Mouse (Mus musculus): Measurements from ENCODE around the gene Adgrv1.
"Not testable (repeated sequence)": the region's sequence is repeated elsewhere in the genome, so short reads cannot be mapped to it uniquely, and the experiment has no call there.

Gene Adgrv1

GRCm38 (mm10) chr13:81332018-81332417, 300.9 kb downstream of the Adgrv1 start:
- no peak for DNase-seq (ENCODE audit: low read depth)

GRCm38 (mm10) chr13:81329762-81330161, 303.2 kb downstream of the Adgrv1 start:
- DNase-seq (ENCODE audit: low read depth) = no peak

GRCm38 (mm10) chr13:81328181-81328580, 304.8 kb downstream of the Adgrv1 start:
- no peak for DNase-seq (ENCODE audit: low read depth)

GRCm38 (mm10) chr13:81325606-81326215, 307.2 kb downstream of the Adgrv1 start:
- no peak for DNase-seq (ENCODE audit: low read depth)

DNA sequence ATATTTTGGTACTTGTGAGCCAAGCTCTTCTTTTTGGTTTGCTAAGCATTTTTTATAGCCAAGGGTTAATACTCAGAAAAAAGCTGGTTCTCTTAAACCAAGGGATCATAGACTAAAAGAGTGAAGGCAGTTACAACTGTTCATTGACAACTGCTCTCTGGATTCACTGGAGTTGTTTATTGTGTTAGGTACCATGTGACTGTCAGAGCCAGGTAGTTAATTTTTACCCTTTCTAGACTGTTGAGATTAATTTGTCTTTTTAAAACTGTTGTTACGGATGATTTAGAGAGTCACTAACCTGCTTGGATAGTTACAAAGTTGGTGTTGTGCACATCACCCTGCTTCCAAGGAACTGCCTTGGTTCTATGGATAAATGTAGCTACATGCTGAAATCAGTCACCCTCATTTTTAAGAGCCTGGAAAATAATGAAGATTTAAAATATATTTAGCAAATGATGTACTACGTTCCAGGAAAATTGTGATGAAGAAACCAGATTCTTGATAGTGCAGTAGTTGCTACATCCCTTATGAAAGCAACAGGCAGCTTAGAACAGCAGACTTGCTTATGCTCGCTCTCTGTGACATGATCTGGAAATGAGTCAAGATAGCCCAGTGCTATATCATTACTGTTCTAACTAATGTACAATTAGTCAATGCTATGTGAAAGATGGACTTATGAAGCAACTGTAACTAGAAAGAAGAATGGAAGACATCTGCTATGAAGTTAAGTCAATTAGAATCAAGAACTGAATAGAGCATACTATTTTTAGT, 309.2 kb downstream of the Adgrv1 start:
- DNase-seq (ENCODE audit: low read depth) = no peak

- DNase-seq (ENCODE audit: low read depth) = no peak
Measured at GRCm38 (mm10) chr13:81316581-81316980, 316.4 kb downstream of the Adgrv1 start.

- peak; percentile 6 for DNase-seq (ENCODE audit: low read depth)
Measured at GRCm38 (mm10) chr13:81314306-81315120, 318.4 kb downstream of the Adgrv1 start.

DNA sequence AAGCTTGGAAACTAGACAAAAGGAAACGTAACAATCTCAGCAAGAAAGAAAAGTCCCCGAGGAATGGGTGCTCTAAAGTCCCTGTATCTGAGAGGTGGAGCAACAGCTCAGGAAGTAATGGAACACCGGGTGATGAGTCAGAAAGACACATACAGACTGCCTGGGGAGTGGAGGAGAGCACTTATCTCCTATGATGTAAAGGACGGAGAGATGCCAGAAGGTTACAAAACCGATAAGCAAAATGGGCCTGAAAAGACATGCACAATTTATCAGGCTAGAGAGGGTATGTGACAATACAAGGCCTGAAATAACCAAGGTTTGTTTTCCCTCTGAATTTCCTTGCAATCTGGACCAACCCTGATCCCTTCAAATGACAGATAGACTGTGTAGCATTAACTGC, 320.8 kb downstream of the Adgrv1 start:
- DNase-seq (ENCODE audit: low read depth) = no peak

DNA sequence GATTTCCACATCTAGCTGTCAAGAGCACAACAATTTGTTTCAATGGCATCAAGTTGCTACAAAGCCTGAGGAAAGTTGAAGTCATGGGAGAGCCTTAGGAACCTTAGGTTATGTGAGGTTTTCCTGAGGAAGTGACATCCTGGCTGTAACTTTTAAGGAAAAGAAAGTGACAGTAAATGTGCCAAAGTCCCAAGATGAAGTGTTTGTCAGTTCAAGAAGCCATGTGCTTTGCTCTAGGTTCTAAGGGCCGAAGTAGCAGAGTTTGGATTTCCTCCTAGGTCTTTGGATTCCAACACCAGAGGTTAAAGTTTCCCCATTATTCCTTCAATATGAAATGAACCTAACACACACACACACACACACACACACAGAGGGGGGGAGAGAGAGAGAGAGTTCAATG, 332.1 kb downstream of the Adgrv1 start:
- no peak for DNase-seq (ENCODE audit: low read depth)

DNA sequence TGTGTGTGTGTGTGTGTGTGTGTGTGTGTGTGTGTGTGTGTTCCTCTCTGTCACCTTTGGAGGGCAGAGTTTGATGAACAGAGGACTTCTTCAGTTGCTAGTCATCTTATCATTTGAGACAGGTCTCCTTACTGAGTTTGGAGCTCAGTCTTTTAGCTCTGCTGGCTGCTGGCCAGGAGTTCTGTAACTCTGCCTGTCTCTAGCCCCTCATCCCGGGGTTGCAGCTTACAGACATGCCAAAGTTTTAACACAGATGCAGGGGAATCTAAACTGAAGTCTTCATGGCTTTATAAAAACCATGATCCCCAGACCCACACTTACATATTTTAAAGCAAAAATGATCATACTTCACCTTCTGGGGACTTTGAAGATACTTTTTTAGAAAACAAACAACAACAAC, 338.8 kb downstream of the Adgrv1 start:
- no peak for DNase-seq (ENCODE audit: low read depth)

DNA sequence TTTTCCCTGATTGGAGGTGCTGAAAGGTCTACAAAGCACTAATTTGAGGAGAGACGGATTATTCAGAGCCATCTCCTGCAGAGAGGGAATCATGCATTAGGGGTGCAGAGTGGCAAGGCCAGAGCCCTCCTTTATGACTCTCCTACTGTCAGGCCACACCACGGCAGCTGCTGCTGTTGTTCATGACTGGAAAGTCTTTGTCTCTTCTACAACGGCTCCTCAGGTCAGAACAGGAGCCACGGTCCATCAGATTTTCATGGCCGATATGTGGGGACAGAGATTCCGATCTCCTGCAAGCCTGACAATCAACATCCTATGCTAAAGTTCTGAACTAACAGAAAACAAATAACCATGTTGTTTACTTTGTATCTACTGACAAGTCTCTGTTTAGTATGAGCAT, 350.8 kb downstream of the Adgrv1 start:
- no peak for DNase-seq (ENCODE audit: low read depth)

- DNase-seq (ENCODE audit: low read depth) = no peak
Measured at GRCm38 (mm10) chr13:81280650-81281229, 352.2 kb downstream of the Adgrv1 start.

GRCm38 (mm10) chr13:81279351-81279736, 353.6 kb downstream of the Adgrv1 start:
- no peak for DNase-seq (ENCODE audit: low read depth)

- no peak for DNase-seq (ENCODE audit: low read depth)
Measured at GRCm38 (mm10) chr13:81278669-81279350, 354.1 kb downstream of the Adgrv1 start.

DNA sequence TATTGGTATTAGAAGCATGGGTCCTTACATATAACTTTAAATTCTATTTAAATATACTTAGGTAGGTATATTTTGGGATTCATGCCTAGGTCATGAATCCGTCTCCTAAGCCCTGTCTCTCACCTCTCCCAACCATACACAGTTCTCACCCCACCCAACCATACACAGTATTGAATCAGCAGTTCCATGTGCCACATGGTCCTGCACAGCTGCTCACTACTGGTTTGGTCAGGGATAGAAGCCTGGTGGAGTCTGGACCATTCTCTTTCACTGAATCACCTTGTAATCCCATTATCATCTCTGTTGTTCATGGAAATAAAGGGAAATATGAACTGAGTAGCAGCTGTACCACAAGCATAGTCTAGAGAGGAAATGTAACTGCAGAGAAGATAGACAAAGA, 359.1 kb downstream of the Adgrv1 start:
- DNase-seq (ENCODE audit: low read depth) = no peak

DNA sequence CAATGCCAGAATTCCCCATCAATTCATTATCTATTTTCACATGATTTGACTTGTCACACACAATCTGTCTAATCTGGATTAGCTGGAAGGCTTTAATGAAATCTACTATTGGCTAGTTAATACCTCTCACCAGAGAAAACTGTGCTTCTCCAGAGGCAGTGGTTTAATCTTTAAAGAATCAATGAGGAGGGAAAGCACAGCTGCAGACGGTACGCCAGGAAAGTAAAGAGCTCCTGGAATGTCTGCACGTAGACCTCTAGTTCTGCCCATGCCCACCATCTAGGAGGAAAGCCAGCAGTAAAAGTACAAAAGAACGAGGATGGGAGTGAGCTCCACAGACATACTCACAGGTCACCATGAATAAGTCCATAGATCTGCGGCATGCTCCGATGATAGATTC, 362.6 kb downstream of the Adgrv1 start:
- no peak for DNase-seq (ENCODE audit: low read depth)

GRCm38 (mm10) chr13:81269056-81269455, 363.9 kb downstream of the Adgrv1 start:
- no peak for DNase-seq (ENCODE audit: low read depth)

DNA sequence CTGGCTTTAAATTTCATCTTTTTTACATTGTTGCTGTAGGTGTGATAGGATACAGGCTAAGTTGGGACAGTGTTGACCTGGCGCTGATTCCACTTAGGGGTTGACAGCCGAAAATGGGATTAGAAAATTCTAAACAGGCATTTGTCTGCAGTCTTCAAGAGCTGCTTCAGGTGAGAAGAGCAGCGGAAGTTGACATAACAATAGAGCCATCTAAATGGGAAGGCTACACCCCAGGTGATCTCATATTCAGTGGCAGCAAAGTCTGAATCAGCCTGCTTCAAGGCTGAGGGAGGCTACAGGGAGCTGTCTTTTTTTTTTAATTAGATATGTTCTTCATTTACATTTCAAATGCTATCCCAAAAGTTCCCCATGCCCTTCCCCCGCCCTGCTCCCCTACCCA, 365.5 kb downstream of the Adgrv1 start:
- not testable (repeated sequence) for DNase-seq (ENCODE audit: low read depth)

GRCm38 (mm10) chr13:81264465-81264864, 368.5 kb downstream of the Adgrv1 start:
- no peak for DNase-seq (ENCODE audit: low read depth)

DNA sequence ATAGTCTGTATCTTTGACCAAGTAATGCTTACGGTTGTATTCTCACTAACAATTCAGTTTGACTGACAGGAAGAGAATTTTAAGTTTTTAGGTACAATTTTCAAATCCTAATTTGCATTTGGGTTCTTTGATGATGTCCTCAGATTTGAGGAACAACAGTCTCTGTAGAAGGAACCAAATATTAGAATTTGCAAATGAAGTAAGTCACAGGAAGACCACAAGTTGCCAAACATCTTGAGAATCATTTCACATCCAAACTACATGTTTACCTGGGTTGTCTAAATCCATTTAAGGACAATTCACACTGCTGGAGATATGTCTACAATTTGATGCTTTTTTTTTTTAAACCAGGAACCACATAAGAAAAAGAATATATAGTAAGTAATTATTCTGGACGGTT, 391.8 kb downstream of the Adgrv1 start:
- DNase-seq (ENCODE audit: low read depth) = no peak

GRCm38 (mm10) chr13:81239836-81240235, 393.1 kb downstream of the Adgrv1 start:
- no peak for DNase-seq (ENCODE audit: low read depth)

DNA sequence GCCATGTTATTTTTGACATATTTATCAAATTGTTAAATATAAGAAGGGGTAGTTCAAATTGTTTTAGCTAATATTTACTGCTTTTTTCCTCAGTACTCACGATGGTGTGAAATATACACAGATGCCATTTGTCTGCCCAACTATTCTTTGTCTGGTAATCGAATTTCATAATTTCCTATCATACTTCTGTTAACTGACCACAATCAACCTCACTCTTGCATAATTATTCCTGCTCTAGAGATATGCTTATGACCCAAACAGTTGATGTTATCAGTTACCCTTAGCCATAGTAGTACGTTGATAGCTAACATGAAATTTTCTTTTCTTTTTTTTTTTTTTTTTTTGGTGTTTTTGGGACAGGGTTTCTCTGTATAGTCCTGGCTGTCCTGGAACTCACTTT, 393.5 kb downstream of the Adgrv1 start:
- DNase-seq (ENCODE audit: low read depth) = no peak
